Mouse (Mus musculus) heart, embryonic 10.5 days (tissue): Measurements from ENCODE around the gene Slc26a11. TPM values are rescaled to one million over a fixed set of nuclear protein-coding genes. Genes with fewer than 3 reads are reported as not detected.
A peak's percentile ranks its signal among the peaks of the same experiment; 100 is the strongest.

Source experiments
- DNase-seq: peaks from one replicate; pipeline ENCODE4 v3.0.0-alpha.2; 2017; ENCODE audit warnings: low spot score
- H3K27ac ChIP-seq: fragments of 300-500 bp; sonication (generic); 2 replicates; pipeline ENCODE4 v1.5.1; 2016; ENCODE audit warnings: mild to moderate bottlenecking
- H3K27me3 ChIP-seq: fragments of 300-500 bp; sonication (generic); 2 replicates; pipeline ENCODE4 v1.6.1; 2016; ENCODE audit warnings: mild to moderate bottlenecking; ENCODE audit not compliant: poor library complexity, insufficient read depth, severe bottlenecking
- H3K36me3 ChIP-seq: fragments of 300-500 bp; sonication (generic); 2 replicates; pipeline ENCODE4 v1.6.1; 2016; ENCODE audit warnings: mild to moderate bottlenecking, moderate library complexity
- H3K4me1 ChIP-seq: fragments of 300-500 bp; sonication (generic); 2 replicates; pipeline ENCODE4 v1.6.1; 2016; ENCODE audit warnings: mild to moderate bottlenecking
- H3K4me3 ChIP-seq: fragments of 300-500 bp; sonication (generic); 2 replicates; pipeline ENCODE4 v1.5.1; 2016; ENCODE audit warnings: mild to moderate bottlenecking, moderate library complexity
- H3K9me3 ChIP-seq: fragments of 300-500 bp; sonication (generic); 2 replicates; pipeline ENCODE4 v1.6.1; 2016; ENCODE audit warnings: mild to moderate bottlenecking, moderate library complexity
- WGBS: fragments of 180-500 bp; shearing (Covaris S2); methylation state at CpG from one replicate; pipeline ENCODE4 v1.1.7; 2016; 5-methylcytosine and 5-hydroxymethylcytosine counted together
- polyA plus RNA-seq: library from polyadenylated mRNA; unstranded; fragments of >200 nt; fragmentation: Nextera tagmentation; extraction: Ambion mirVana; gene quantifications from 2 replicates; pipeline ENCODE4 v1.2.1, GENCODE M21; 2016

Gene Slc26a11
- polyA plus RNA-seq, 1 experiment from 2014 or later = 10.8 TPM

DNA sequence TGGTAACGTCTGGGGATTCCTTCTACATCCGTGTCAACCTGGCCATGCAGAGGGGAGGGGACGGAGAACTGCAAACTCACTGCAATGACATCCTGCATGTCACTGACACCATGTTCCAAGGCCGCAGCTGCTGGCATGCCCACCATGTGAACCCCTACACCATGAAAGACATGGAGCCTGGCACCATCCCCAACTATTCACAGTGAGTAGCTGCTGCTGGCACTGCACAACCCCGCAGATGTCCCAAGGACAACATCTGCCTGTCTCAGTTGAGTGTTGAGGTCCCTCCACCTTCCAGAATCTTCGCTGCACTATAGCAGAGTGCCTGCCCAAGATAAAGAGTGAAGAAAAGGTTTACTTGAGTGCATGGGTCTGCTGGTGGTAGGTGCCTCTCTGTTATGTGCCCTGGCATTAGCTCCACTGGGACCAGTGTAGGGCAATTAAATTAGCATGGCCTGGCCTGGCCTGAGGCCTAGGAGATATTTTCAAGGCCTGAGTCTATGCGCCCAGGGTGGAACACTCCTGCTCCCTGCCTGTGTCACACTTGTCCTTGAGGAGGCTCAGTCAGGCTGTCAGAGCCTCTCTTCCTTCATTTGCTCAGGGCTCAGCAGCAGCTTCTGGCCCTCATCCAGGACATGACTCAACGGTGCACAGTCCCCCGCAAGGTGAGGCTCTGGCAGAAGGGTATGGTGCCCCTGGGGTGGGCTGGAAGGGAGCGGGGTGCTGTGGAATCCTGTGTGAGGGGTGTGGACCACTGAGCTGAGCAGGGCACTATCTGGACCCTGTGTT is 16.9 kb upstream of the Slc26a11 start:
- H3K4me1 ChIP-seq = peaks cover 13% of the 10 kb centered on the region
- H3K9me3 ChIP-seq = no peaks in the 10 kb centered on the region
- no peaks in the 10 kb centered on the region for H3K36me3 ChIP-seq
- no peak for DNase-seq
- peak overlapping the region; percentile 4; the same call in 1 of the 2 replicates for H3K27ac ChIP-seq
- H3K27me3 ChIP-seq = peaks cover 5% of the 10 kb centered on the region; the same call in 1 of the 2 replicates
- WGBS = 78% methylated on average over 10 of the region's 10 CpGs
- no peak overlapping the region for H3K4me3 ChIP-seq

DNA sequence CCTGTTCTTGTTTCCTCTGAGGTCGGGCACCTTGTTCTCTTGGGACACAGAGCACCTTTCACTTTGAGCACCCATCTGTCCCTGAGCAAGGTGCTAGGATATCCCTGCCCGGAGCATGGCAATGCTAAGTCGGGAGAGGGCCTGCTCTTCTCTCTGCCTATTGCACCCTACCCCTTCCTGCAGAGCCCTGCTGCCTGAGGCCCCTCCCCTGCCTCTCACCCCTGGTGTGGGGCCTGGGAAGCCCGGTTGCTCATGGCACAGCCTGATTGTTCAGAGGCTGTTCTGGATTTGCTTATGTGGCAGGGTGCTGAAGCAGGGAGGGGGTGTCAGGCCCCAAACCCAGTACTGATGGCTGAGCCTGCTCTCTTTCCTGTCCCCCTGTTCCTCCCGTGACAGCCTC is 16.2 kb upstream of the Slc26a11 start:
- DNase-seq = no peak
- WGBS = 46% methylated on average over 5 of the region's 5 CpGs
- 0 out of 2 replicates have a peak overlapping the region, but pooled peaks have one; percentile 4 for H3K27ac ChIP-seq

DNA sequence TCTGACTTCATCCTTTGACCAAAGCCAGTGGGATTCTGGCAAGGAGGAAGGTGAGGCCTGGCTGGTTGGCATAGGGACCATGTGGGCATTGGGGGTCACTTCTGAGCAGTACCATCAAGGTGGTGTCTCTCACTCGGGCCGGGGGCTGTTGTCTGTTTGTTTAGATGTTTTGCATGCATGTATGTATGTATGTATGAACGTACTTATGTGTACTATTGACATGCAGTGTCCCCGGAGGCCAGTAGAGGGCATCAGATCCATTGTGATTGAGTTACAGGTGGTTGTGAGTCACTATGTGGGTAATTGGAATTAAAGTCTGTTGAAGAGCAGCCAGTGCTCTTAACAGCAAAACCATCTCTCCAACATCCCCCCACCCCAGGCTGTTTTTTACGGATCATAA is 15.7 kb upstream of the Slc26a11 start:
- no peaks in the 10 kb centered on the region for H3K27me3 ChIP-seq
- no peaks in the 10 kb centered on the region for H3K9me3 ChIP-seq
- peaks cover 13% of the 10 kb centered on the region for H3K4me1 ChIP-seq
- 11% methylated on average over 5 of the region's 5 CpGs for WGBS
- H3K36me3 ChIP-seq = no peaks in the 10 kb centered on the region
- H3K4me3 ChIP-seq = no peak overlapping the region
- H3K27ac ChIP-seq = no peak overlapping the region
- DNase-seq = peak; percentile 86

More for the DNA sequence above, 16.2 kb upstream of the Slc26a11 start:
- peaks cover 13% of the 10 kb centered on the region for H3K4me1 ChIP-seq
- no peaks in the 10 kb centered on the region for H3K9me3 ChIP-seq
- no peaks in the 10 kb centered on the region for H3K36me3 ChIP-seq
- no peak overlapping the region for H3K4me3 ChIP-seq
- H3K27me3 ChIP-seq = no peaks in the 10 kb centered on the region

DNA sequence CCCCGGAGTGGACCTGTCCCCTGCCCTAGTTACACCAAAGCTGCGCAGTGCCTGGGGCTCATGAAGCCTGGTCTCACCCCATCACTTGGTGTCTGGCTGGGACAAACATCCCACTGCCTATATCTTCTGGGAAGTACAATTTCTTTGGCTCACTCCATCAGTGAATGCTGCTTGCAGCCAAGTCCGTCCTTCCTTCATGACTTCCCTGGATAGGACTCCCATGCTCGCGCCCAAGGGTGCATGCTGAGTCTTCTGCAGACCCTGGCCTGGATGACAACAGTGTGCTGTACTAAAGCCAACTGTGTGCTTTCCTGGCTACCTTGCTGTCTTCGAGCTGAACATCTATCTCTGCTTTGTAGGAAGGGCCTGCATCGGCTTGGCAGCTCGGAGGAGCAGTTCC is 11.2 kb upstream of the Slc26a11 start:
- Histone ChIP-seq H3K27ac (no peak overlapping the region), H3K4me3 (no peak overlapping the region), H3K4me1 (peaks cover 13% of the 10 kb centered on the region), H3K9me3 (no peaks in the 10 kb centered on the region), H3K27me3 (peaks cover 6% of the 10 kb centered on the region; the same call in 1 of the 2 replicates), H3K36me3 (peaks cover 22% of the 10 kb centered on the region; the same call in 1 of the 2 replicates)
- 85% methylated on average over 8 of the region's 8 CpGs for WGBS
- no peak for DNase-seq

DNA sequence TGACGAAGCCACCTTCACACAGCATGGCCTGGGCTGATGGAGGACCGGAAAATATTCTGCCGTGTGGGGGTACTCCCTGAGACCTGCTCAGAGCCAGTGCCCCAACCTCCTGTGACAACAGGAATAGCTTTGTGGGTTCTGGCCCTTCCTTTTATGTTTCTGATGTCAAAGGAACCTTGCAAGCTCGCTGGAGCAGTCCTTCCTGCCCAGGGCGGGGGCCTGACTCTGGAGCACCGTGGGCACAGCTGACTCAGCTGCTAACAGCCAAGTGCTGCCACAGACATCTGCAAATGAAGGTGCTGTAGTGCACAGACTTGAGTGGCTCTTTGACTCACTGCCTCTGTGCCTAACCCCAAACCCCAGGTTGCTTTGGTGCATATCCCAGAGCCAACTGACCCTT is 10.5 kb upstream of the Slc26a11 start:
- no peak for DNase-seq

DNA sequence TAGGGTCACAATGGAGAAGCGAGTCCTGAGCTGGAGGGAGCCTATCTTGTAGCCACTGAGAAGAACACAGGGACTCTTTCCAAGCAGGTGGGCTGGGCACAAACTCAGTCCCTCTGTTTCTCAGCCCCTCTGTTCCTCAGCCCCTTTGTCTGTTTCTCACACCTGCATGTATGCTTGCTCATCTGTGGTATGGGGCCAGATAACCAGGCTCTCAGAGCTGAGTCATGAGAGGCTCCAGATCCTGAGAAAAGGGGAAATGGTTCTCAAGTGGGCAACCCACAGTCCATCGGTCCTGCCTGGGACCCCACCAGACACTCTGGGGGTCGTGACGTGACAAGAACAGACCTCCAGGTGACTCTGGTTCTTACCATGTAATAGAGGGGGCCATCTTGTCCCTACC is 8.2 kb upstream of the Slc26a11 start:
- DNase-seq = no peak
- Histone ChIP-seq H3K27me3 (peaks cover 14% of the 10 kb centered on the region; the same call in 1 of the 2 replicates), H3K4me3 (no peak overlapping the region), H3K4me1 (peaks cover 10% of the 10 kb centered on the region), H3K36me3 (peaks cover 30% of the 10 kb centered on the region), H3K9me3 (no peaks in the 10 kb centered on the region), H3K27ac (no peak overlapping the region)
- 87% methylated on average over 4 of the region's 4 CpGs for WGBS

More for the DNA sequence above, 10.5 kb upstream of the Slc26a11 start:
- Histone ChIP-seq H3K4me1 (peaks cover 13% of the 10 kb centered on the region), H3K36me3 (peaks cover 25% of the 10 kb centered on the region), H3K27ac (no peak overlapping the region), H3K4me3 (no peak overlapping the region), H3K27me3 (peaks cover 6% of the 10 kb centered on the region; the same call in 1 of the 2 replicates), H3K9me3 (no peaks in the 10 kb centered on the region)
- 67% methylated on average over 6 of the region's 6 CpGs for WGBS

DNA sequence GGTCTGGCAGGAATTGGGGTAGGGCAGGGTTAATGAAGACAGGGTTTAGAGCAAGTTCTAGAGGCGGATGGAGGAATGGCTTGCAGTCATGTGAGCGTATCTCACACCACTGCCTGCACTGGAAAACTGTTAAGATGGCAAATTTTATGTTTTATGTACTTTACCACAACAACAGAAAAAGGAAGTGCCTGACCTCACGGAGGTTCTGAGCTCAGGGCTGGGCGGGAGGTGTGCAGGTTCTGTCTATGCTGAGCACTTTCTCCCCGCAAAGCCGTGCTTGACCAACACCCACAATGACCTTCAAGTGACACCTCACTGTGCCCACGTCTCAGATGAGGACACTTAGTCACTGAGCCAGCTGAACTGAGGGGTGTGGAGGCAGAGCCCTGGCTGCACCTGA is 3.2 kb upstream of the Slc26a11 start:
- Histone ChIP-seq H3K9me3 (no peaks in the 10 kb centered on the region), H3K27me3 (peaks cover 23% of the 10 kb centered on the region), H3K36me3 (peaks cover 18% of the 10 kb centered on the region), H3K27ac (no peak overlapping the region), H3K4me1 (peaks cover 37% of the 10 kb centered on the region), H3K4me3 (no peak overlapping the region)
- no peak for DNase-seq
- 73% methylated on average over 7 of the region's 7 CpGs for WGBS

DNA sequence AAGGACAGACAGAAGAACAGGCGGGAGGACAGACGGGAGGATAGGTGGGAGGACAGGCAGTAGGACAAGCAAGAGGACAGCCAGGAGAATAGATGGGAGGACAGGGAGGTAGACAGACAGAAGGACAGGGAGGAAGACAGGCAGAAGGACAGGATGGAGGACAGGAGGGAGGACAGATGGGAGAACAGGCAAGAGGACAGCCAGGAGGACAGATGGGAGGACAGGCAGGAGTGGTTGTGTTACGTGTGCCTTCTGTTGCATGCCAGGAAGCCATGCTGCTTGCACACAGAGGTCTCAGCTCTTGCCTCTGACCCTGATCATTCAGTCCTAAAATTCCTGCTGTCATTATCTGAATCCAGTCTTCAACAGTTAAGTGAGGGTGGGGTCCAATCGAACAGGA is 1.4 kb upstream of the Slc26a11 start:
- no peak overlapping the region for H3K4me3 ChIP-seq
- H3K4me1 ChIP-seq = peaks cover 37% of the 10 kb centered on the region
- DNase-seq = no peak
- H3K36me3 ChIP-seq = peaks cover 25% of the 10 kb centered on the region
- WGBS = 74% methylated on average over 4 of the region's 4 CpGs
- H3K27me3 ChIP-seq = peaks cover 23% of the 10 kb centered on the region
- H3K27ac ChIP-seq = peak overlapping the region; percentile 87; the same call in 1 of the 2 replicates
- H3K9me3 ChIP-seq = no peaks in the 10 kb centered on the region

DNA sequence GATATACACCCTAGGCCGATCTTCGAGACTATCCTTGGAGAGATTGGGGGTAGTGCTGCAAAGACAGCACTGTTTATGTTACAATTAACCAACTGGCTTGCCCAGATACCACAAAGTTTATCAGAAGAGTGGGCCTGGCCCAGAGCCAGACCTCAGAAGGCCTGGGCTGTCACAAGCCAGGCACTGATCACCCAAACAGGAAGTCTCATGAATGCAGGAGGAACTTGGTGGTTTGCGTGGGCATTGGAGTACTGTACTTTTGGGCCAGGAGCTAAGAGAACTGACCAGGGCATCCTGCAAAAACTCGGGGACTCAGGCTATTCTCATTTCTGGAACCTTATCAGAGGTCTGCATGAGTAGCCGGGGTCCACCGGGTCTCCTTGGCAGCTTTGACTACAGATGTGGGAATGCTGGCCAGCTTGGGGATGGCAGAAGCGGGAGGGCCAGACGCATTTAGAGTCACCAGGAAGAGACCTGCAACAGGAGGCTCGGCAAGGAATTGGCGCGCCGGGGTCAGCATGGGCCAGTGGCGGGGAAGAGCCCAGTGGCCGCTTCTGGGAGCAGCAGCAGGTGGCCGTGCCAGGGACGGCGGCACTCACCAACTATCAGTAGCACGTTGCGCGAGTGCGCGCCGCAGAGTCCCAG is 437 bp upstream of the Slc26a11 start:
- Histone ChIP-seq H3K27me3 (peaks cover 23% of the 10 kb centered on the region), H3K36me3 (peaks cover 31% of the 10 kb centered on the region), H3K4me3 (peak overlapping the region; percentile 90), H3K9me3 (no peaks in the 10 kb centered on the region), H3K4me1 (peaks cover 37% of the 10 kb centered on the region), H3K27ac (peak overlapping the region; percentile 87)
- WGBS = 3% methylated on average over 23 of the region's 23 CpGs
- no peak for DNase-seq

DNA sequence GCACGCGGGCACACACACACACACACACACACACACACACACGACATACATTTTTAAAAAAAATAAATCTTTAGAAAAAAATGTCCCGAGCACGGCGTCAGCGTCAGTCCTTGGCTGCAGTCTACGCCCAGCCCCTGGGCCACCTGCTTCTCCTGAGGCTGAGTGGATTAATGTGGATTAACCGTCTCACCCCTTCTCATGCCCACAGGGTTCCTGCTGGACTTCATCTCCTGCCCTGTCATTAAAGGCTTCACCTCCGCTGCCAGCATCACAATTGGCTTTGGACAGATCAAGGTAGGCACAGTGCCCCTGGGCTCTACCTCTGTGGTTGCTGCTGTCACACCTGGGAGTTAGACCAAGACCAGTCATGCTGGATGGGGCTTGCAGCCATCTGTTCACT is 3.7 kb downstream of the Slc26a11 start:
- Histone ChIP-seq H3K4me1 (peaks cover 31% of the 10 kb centered on the region), H3K27ac (no peak overlapping the region), H3K4me3 (no peak overlapping the region), H3K27me3 (no peaks in the 10 kb centered on the region), H3K9me3 (no peaks in the 10 kb centered on the region), H3K36me3 (peaks cover 49% of the 10 kb centered on the region)
- 88% methylated on average over 10 of the region's 10 CpGs for WGBS
- DNase-seq = no peak

DNA sequence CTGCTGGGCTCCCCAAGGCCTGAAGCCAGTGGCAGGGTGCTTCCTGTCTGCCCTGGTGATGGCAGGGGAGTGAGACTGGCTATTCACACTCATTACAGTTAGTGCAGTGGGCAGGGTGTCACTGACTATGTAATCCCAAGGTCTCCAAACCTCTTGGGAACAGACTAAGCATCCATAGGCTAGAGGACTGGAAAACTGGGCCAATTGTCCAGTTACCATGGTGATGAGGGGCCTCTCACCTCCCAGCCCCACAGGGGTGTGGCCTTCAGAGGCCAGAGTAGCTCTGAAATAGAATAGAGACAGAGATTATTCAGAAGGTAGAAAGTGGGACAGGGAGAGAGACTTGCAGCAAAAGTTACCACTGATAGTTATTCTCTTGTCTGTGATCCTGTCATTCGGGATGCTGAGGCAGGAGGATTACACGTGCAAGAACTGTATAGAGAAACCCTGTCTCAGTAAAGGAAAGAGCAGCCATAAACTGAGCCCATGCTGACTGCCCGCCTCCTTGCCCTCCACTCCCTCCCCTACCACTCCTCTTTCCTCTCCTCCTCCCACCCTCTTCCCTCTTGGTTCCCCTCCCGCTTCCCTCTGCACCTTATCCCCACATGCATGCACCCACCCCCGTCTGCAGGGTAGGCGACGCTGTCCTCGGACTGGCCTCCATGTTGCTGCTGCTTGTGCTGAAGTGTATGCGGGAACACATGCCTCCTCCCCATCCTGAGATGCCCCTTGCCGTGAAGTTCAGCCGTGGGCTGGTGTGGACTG is 7.6 kb downstream of the Slc26a11 start:
- H3K27me3 ChIP-seq = no peaks in the 10 kb centered on the region
- WGBS = 41% methylated on average over 11 of the region's 11 CpGs
- H3K27ac ChIP-seq = 0 out of 2 replicates have a peak overlapping the region, but pooled peaks have one; percentile 13
- H3K4me3 ChIP-seq = peak overlapping the region; percentile 4; the same call in 1 of the 2 replicates
- no peaks in the 10 kb centered on the region for H3K9me3 ChIP-seq
- peaks cover 60% of the 10 kb centered on the region for H3K36me3 ChIP-seq
- no peak for DNase-seq
- peaks cover 7% of the 10 kb centered on the region for H3K4me1 ChIP-seq

DNA sequence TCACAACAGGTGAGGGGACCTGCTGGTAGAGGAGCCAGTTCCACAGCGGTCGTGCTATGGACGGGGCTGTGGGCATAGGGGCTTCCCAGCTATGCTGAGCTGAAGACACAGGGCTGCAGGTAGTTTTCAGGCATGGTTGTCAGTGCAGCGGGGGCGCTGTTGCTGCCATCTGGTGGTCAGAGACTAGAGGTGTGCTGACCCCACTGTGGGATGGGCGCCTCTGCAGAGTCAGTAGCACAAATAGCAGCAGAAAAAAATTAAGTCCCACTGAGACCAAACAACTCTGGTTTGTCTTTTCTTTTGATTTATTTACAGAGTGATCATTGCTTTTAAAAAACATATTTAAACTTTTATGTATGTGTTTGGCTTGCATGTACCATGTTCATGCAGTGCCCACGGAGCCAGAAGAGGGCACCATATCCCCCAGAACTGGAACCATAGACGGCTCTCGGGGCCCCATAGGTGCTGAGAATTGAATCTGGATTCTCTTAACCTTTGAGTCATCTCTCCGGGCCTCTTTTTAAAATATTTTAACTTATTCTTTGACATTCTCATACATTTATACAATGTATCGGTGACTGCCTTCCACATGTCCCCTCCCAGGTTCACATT is 8.3 kb downstream of the Slc26a11 start:
- peak; percentile 89 for DNase-seq
- Histone ChIP-seq H3K27ac (0 out of 2 replicates have a peak overlapping the region, but pooled peaks have one; percentile 13), H3K36me3 (peaks cover 60% of the 10 kb centered on the region), H3K4me3 (peak overlapping the region; percentile 4; the same call in 1 of the 2 replicates), H3K27me3 (no peaks in the 10 kb centered on the region), H3K4me1 (peaks cover 7% of the 10 kb centered on the region), H3K9me3 (no peaks in the 10 kb centered on the region)
- 29% methylated on average over 11 of the region's 11 CpGs for WGBS
